Mouse (Mus musculus) hindbrain, embryonic 12.5 days (tissue): Measurements from ENCODE around the gene Chst7. TPM values are rescaled to one million over a fixed set of nuclear protein-coding genes. Genes with fewer than 3 reads are reported as not detected.
A peak's percentile ranks its signal among the peaks of the same experiment; 100 is the strongest.

ENCODE experiments used
- ATAC-seq: fragments of 200-750 bp; cut with Nextera tagmentation; 2 replicates; pipeline ENCODE4 v1.8.0; 2017; ENCODE audit warnings: moderate TSS enrichment; ENCODE audit not compliant: low FRiP score
- H3K27ac ChIP-seq: fragments of 300-500 bp; sonication (generic); 2 replicates; pipeline ENCODE4 v1.5.1; 2016; ENCODE audit warnings: mild to moderate bottlenecking
- H3K27me3 ChIP-seq: fragments of 300-500 bp; sonication (generic); 2 replicates; pipeline ENCODE4 v1.6.1; 2016; ENCODE audit warnings: mild to moderate bottlenecking
- H3K36me3 ChIP-seq: fragments of 300-500 bp; sonication (generic); 2 replicates; pipeline ENCODE4 v1.6.1; 2016; ENCODE audit warnings: mild to moderate bottlenecking
- H3K4me1 ChIP-seq: fragments of 300-500 bp; sonication (generic); 2 replicates; pipeline ENCODE4 v1.6.1; 2016
- H3K4me2 ChIP-seq: fragments of 300-500 bp; sonication (generic); replicated peaks from 2 replicates; pipeline ENCODE4 v1.6.1; 2016; ENCODE audit warnings: mild to moderate bottlenecking
- H3K4me3 ChIP-seq: fragments of 300-500 bp; sonication (generic); 2 replicates; pipeline ENCODE4 v1.5.1; 2016; ENCODE audit warnings: mild to moderate bottlenecking
- H3K9ac ChIP-seq: fragments of 300-500 bp; sonication (generic); 2 replicates; pipeline ENCODE4 v1.6.1; 2016; ENCODE audit warnings: mild to moderate bottlenecking, moderate library complexity
- H3K9me3 ChIP-seq: fragments of 300-500 bp; sonication (generic); replicated peaks from 2 replicates; pipeline ENCODE4 v1.6.1; 2016; ENCODE audit warnings: mild to moderate bottlenecking
- WGBS: fragments of 180-500 bp; shearing (Covaris S2); methylation state at CpG from one replicate; pipeline ENCODE4 v1.1.7; 2016; 5-methylcytosine and 5-hydroxymethylcytosine counted together
- polyA plus RNA-seq: library from polyadenylated mRNA; unstranded; fragments of >200 nt; fragmentation: Nextera tagmentation; extraction: Ambion mirVana; gene quantifications from 2 replicates; pipeline ENCODE4 v1.2.1, GENCODE M21; 2016

The Chst7 gene
- 3.3 and 4.0 TPM in 2 replicates for polyA plus RNA-seq

DNA sequence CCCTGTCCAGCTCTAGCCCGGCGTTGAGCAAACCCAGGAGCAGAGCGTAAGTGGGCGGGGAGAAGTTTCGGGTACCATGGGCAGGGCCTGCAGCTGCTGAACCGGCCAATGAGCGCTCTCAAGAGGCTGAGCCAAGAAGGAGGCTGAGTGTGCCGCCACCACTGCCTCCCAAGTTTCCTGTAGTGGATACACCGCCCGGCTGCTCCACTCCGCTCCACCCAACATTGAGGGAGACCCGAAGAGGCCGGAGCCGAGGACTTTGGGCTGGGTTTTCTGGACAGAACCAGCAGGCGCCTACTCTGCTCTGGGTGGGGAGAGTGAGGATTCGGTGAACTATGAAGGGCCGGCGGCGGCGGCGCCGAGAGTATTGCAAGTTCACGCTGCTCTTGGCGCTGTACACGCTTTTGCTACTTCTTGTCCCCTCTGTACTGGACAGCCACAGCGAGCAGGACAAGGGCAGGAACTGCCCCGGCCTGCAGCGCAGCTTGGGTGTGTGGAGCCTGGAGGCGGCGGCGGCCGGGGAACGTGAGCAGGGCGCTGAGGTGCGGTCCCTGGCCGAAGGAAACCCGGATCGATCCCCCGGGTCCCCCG is at the start of gene Chst7:
TSS of gene Chst7 (plus strand) at position 180 of the 591 bp plus-strand sequence.
- 17% methylated on average over 40 of the region's 40 CpGs for WGBS
- Histone ChIP-seq H3K4me3 (peak within 1 kb of the TSS; percentile 44), H3K36me3 (no peaks in the 10 kb centered on the region), H3K4me1 (no peaks in the 10 kb centered on the region), H3K27me3 (peaks cover 12% of the 10 kb centered on the region; the same call in 1 of the 2 replicates), H3K9me3 (no peaks in the 10 kb centered on the region), H3K27ac (no peak within 1 kb of the TSS), H3K4me2 (peak within 1 kb of the TSS; percentile 75), H3K9ac (peak within 1 kb of the TSS; percentile 27; the same call in 1 of the 2 replicates)
- peak; percentile 75 for ATAC-seq

DNA sequence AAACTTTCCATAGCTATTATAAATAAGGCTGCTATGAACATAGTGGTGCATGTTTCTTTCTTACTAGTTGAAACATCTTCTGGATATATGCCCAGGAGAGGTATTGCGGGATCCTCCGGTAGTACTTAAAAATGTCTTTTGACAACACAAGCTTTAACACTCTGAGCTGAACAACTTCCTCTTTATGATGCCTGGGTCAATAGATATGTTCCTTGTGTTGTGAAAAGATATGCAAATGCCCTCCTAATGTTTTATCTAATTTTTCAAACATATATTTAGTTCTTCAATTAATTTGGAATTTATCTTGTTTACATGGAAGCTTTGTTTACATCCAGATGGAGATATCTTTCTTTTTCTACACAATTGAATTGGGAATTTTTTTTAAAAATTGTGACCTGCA is 47.1 kb upstream of the Chst7 start:
- H3K36me3 ChIP-seq: no peaks in the 10 kb centered on the region
- H3K9ac ChIP-seq: no peak overlapping the region
- H3K4me3 ChIP-seq: no peak overlapping the region
- no peak for ATAC-seq
- WGBS: 93% methylated on average over 2 of the region's 2 CpGs
- no peak overlapping the region for H3K27ac ChIP-seq
- H3K27me3 ChIP-seq: no peaks in the 10 kb centered on the region
- H3K4me1 ChIP-seq: no peaks in the 10 kb centered on the region
- H3K9me3 ChIP-seq: no peaks in the 10 kb centered on the region
- no peak overlapping the region for H3K4me2 ChIP-seq

DNA sequence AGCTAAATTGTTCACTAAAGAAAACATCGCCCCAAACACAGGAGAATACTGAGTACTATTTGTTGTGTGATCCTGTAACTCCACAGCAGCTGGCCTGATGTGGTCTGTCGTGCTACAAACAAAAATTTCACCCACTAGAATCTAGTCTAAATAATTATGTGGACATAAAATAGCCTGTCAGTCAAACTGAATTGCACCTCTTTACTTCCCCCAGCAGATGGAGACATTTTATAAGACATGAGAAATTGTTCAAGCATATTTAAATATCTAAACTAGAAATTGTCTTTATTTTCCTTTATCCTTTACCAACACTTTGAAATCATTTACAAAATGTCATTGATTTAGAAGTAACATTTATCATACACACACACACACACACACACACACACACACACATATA is 38.4 kb upstream of the Chst7 start:
- no peak overlapping the region for H3K9ac ChIP-seq
- no peak overlapping the region for H3K4me3 ChIP-seq
- no peaks in the 10 kb centered on the region for H3K9me3 ChIP-seq
- 45% methylated on average over 2 of the region's 2 CpGs for WGBS
- H3K27ac ChIP-seq: no peak overlapping the region
- no peaks in the 10 kb centered on the region for H3K36me3 ChIP-seq
- no peaks in the 10 kb centered on the region for H3K4me1 ChIP-seq
- no peak for ATAC-seq
- no peak overlapping the region for H3K4me2 ChIP-seq
- H3K27me3 ChIP-seq: no peaks in the 10 kb centered on the region

DNA sequence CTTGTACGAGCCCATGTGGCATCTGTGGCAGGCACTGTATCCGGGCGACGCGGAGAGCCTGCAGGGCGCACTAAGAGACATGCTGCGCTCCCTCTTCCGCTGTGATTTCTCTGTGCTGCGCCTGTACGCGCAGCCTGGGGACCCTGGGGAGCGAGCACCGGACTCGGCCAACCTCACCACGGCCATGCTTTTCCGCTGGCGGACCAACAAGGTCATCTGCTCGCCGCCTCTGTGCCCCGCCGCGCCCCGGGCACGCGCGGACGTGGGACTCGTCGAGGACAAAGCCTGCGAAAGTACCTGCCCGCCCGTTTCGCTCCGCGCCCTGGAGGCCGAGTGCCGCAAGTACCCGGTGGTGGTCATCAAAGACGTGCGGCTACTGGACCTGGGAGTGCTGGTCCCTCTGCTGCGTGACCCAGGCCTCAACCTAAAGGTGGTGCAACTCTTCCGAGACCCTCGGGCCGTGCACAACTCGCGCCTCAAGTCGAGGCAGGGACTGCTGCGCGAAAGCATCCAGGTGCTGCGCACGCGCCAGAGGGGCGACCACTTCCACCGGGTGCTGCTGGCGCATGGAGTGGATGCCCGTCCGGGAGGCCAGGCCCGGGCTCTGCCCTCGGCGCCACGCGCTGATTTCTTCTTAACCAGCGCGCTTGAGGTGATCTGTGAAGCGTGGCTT is 872 bp downstream of the Chst7 start:
- Histone ChIP-seq H3K27me3 (peaks cover 12% of the 10 kb centered on the region; the same call in 1 of the 2 replicates), H3K4me3 (peak overlapping the region; percentile 44), H3K4me1 (no peaks in the 10 kb centered on the region), H3K9me3 (no peaks in the 10 kb centered on the region), H3K36me3 (no peaks in the 10 kb centered on the region), H3K4me2 (peak overlapping the region; percentile 75), H3K9ac (peak overlapping the region; percentile 27; the same call in 1 of the 2 replicates), H3K27ac (no peak overlapping the region)
- WGBS: 19% methylated on average over 62 of the region's 65 CpGs
- ATAC-seq: peak; percentile 62

DNA sequence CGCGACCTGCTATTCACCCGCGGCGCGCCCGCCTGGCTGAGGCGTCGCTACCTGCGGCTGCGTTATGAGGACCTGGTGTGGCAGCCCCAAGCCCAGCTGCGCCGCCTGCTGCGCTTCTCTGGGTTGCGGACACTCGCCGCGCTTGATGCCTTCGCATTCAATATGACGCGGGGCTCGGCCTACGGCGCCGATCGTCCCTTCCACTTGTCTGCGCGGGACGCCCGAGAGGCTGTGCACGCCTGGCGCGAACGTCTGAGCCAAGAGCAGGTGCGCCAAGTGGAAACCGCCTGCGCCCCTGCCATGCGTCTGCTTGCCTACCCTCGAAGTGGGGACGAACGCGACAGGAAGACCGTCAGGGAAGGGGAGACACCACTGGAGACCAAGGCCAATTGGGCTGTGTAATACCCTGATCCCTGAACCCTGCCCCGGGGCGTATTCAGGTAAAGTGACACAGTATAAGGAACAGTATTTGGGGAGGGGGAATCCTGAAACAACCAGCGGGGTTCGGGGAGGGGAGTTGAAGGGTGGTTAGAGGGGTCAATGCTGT is 1.5 kb downstream of the Chst7 start:
- Histone ChIP-seq H3K9me3 (no peaks in the 10 kb centered on the region), H3K4me2 (peak overlapping the region; percentile 75), H3K27me3 (peaks cover 12% of the 10 kb centered on the region; the same call in 1 of the 2 replicates), H3K36me3 (no peaks in the 10 kb centered on the region), H3K4me1 (no peaks in the 10 kb centered on the region), H3K27ac (no peak overlapping the region), H3K4me3 (peak overlapping the region; percentile 44), H3K9ac (peak overlapping the region; percentile 27; the same call in 1 of the 2 replicates)
- peak; percentile 55 for ATAC-seq
- WGBS: 29% methylated on average over 47 of the region's 47 CpGs

DNA sequence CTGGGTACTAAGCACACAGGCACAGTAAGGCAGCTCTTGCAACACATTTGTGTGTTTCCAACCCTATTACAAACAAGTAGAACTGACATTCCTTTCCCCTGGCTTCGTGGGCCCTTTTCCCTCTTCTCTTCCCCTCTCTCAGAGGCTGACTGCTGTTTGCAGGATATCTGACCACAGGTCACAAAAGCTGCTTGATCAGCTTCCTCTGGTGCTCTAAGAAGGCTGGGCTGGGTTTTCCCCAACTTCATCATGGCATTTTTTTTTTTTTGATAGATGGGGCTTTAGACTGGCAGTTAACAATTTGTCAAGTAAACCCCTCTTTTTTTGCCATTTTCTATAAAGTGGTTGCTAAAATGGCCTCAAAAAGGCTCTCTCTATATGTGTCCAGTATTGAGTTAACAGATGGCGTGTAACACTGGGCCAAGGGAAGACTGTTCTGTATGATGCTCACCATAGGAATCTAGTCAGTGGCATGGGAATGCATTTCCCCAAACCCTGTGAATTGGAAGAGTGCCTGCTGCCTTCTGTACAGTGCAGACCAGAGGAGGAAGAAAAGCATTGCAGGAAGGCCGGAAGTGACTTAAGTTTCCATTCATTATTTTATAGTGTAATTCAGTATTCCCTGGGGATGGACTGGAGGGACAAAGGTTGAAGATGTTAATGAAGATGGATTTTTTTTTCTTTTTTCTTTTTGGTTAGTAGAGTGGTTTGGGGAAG is 2.6 kb downstream of the Chst7 start:
- WGBS: 60% methylated on average over 3 of the region's 3 CpGs
- H3K4me3 ChIP-seq: no peak overlapping the region
- no peaks in the 10 kb centered on the region for H3K9me3 ChIP-seq
- H3K36me3 ChIP-seq: no peaks in the 10 kb centered on the region
- no peak for ATAC-seq
- H3K9ac ChIP-seq: no peak overlapping the region
- no peak overlapping the region for H3K27ac ChIP-seq
- peaks cover 12% of the 10 kb centered on the region; the same call in 1 of the 2 replicates for H3K27me3 ChIP-seq
- H3K4me2 ChIP-seq: no peak overlapping the region
- H3K4me1 ChIP-seq: no peaks in the 10 kb centered on the region

DNA sequence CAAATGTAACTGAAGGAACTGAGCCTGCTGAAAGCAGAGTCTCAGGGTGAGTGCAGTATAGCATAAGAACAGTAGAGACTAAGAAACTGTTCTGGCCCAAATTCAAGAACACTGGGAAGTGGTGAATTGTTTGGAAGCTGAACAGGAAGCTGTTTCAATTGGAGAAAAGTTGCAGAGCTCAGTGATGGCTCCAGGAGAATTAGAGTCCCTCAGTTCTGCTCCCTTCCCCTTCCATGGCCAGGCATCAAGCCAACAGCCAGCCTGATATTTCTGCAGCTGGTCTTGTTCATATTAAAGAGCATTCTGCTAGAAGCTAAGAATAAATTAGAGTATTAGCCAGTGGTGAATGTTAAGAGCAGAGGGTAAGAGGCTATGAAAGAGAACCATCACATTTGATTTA is 7.3 kb downstream of the Chst7 start:
- ATAC-seq: no peak
- no peaks in the 10 kb centered on the region for H3K27me3 ChIP-seq
- H3K4me1 ChIP-seq: no peaks in the 10 kb centered on the region
- H3K27ac ChIP-seq: no peak overlapping the region
- no peak overlapping the region for H3K9ac ChIP-seq
- H3K36me3 ChIP-seq: no peaks in the 10 kb centered on the region
- no peak overlapping the region for H3K4me3 ChIP-seq
- H3K9me3 ChIP-seq: no peaks in the 10 kb centered on the region
- H3K4me2 ChIP-seq: no peak overlapping the region

DNA sequence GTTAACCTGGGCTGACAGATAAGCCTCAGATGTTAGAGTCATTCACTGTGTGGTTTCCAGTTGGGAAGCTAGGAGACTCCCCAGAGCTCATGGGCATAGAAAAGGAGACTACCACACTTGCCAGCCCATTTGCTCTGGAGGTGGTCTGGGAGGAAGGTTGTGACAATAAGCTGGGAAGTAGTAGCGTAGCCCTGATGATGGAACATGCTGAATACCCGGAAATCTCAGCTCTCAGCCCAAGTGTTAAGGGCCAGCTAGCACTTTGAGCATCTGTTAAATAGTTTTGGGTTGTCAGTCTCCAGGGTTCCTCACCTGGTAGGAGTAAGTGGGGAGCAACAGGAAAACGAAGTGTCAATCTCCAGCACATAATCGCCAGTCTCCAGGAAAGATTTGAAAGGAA is 10.8 kb downstream of the Chst7 start:
- H3K36me3 ChIP-seq: no peaks in the 10 kb centered on the region
- WGBS: 58% methylated on average over 4 of the region's 4 CpGs

DNA sequence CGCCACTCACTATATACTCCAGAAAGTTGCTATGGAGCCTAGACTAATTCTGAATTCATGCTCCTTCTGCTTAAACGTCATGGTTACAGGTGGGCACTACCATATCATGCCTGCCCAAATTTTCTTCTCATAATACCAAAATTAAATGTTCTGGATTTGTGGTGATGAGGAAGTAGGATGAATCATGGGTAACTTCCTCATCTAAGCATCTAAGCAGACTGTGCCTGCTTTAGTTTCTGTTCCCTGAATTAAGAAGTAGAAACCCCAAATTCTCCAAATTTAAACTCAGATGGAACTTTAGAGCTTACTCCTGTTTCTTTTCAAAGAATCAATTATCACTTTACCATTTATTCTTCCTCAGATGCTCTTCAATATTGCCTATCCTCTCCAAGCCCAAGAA is 58.4 kb downstream of the Chst7 start:
- no peaks in the 10 kb centered on the region for H3K36me3 ChIP-seq
- no peaks in the 10 kb centered on the region for H3K4me1 ChIP-seq
- no peak overlapping the region for H3K4me3 ChIP-seq
- 76% methylated on average over 2 of the region's 2 CpGs for WGBS
- no peaks in the 10 kb centered on the region for H3K9me3 ChIP-seq
- ATAC-seq: no peak
- H3K27me3 ChIP-seq: no peaks in the 10 kb centered on the region
- H3K27ac ChIP-seq: no peak overlapping the region
- no peak overlapping the region for H3K4me2 ChIP-seq
- no peak overlapping the region for H3K9ac ChIP-seq

More for the DNA sequence above, 10.8 kb downstream of the Chst7 start:
- no peak overlapping the region for H3K9ac ChIP-seq
- H3K27me3 ChIP-seq: no peaks in the 10 kb centered on the region
- H3K4me3 ChIP-seq: no peak overlapping the region
- no peaks in the 10 kb centered on the region for H3K9me3 ChIP-seq
- H3K4me1 ChIP-seq: no peaks in the 10 kb centered on the region
- H3K4me2 ChIP-seq: no peak overlapping the region
- no peak overlapping the region for H3K27ac ChIP-seq
- ATAC-seq: no peak

DNA sequence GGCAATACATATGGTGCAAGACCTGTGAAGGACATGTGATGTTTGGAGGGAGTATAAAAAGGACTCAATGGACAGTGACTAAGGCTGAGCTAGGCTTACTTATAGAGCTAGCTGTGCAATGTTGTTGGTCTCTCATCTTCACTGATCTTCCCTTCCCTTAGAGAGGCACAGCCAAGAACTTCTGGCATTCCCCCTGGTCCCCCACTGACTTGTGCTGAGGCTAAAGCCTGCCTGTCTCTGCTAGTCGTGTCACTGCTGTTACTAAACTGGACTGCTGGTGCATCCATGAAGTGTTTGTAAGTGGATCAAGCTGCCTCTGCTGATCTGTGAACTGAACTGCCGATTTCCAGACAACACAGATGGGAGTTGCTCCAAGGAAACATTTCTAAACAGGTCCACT is 66.1 kb downstream of the Chst7 start:
- Histone ChIP-seq H3K27ac (no peak overlapping the region), H3K27me3 (no peaks in the 10 kb centered on the region), H3K4me3 (no peak overlapping the region), H3K9ac (no peak overlapping the region), H3K4me2 (no peak overlapping the region), H3K9me3 (no peaks in the 10 kb centered on the region), H3K4me1 (no peaks in the 10 kb centered on the region), H3K36me3 (no peaks in the 10 kb centered on the region)
- no peak for ATAC-seq
- 67% methylated on average over 2 of the region's 2 CpGs for WGBS

DNA sequence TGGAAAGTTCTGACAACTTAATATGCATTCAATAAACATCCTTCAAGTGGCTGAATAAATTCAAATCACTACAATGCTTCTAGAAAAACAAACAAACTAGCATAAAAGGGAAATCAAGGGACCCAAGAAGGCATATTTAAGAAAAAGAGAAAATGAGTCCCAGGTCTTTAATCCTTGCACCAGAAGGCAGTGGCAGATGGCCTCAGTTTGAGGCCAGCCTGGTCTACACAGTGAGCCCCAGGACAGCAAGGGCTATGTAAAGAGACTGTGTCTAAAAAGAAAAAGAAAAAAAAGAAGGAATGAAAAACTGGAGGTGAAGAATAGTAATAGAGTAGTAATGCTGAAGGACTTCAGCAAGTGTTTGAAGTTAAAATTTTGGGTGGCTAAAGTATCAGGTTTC is 69.6 kb downstream of the Chst7 start:
- Histone ChIP-seq H3K4me1 (no peaks in the 10 kb centered on the region), H3K9ac (no peak overlapping the region), H3K36me3 (no peaks in the 10 kb centered on the region), H3K27me3 (no peaks in the 10 kb centered on the region), H3K4me3 (no peak overlapping the region), H3K9me3 (no peaks in the 10 kb centered on the region), H3K27ac (no peak overlapping the region), H3K4me2 (no peak overlapping the region)
- ATAC-seq: no peak

DNA sequence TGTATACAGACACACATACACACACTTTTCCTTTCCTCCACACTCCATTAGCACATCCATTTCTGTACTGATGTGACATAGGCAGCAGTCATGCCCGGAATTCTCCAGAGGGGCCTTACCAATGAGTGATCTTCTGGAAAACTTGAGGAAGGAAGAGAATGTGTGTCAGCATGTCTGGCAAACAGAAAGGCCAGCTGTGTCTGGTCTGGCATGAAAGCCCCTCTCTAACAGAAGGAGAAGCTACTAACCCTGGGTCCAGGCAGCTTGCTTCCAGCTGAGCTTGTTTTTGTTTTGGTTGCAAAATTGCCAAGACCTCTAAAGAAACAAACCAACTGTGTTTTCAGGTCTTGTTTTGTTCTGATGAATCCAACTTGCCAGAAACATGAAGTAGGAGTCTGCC is 70.1 kb downstream of the Chst7 start:
- H3K27ac ChIP-seq: no peak overlapping the region
- no peak for ATAC-seq
- WGBS: 77% methylated on average over 1 of the region's 1 CpGs
- no peak overlapping the region for H3K9ac ChIP-seq
- no peaks in the 10 kb centered on the region for H3K9me3 ChIP-seq
- no peak overlapping the region for H3K4me2 ChIP-seq
- H3K4me3 ChIP-seq: no peak overlapping the region
- no peaks in the 10 kb centered on the region for H3K4me1 ChIP-seq
- H3K36me3 ChIP-seq: no peaks in the 10 kb centered on the region
- H3K27me3 ChIP-seq: no peaks in the 10 kb centered on the region
